Mouse (Mus musculus): ENCODE data around the gene 2010111I01Rik. TPM values are rescaled to one million over a fixed set of nuclear protein-coding genes. Genes with fewer than 3 reads are reported as not detected.

2010111I01Rik gene
- polyA plus RNA-seq, 1 experiment from 2014 or later, result 23.9 TPM

DNA sequence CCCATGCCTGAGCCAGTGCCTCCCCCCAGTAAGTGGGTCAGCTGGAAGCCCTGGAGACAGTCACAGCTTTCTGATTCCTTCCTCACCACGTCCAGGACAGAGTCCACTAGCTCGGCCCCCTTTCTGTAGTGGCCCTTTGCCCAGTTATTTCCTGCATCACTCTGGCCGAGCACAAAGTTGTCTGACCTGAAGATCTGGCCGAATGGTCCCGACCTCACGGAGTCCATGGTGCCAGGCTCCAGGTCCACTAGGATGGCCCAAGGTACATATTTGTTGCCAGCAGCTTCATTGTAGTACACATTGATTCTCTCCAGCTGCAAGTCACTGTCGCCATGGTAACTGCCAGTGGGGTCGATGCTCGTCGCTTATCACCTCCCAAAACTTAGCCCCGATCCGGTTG, 3.5 kb downstream of the 2010111I01Rik start:
- Histone ChIP-seq H3K27ac (no peak overlapping the region), H3K4me1 (peaks cover 10% of the 10 kb centered on the region), H3K27me3 (no peaks in the 10 kb centered on the region), H3K9ac (no peak overlapping the region), H3K4me3 (no peak overlapping the region), H3K4me2 (no peak overlapping the region), H3K36me3 (ENCODE audit: poor library complexity, severe bottlenecking) (no peaks in the 10 kb centered on the region), H3K9me3 (replicated peaks) (no peaks in the 10 kb centered on the region)
- ATAC-seq, result no peak
- WGBS, result 90% methylated on average over 12 of the region's 12 CpGs

DNA sequence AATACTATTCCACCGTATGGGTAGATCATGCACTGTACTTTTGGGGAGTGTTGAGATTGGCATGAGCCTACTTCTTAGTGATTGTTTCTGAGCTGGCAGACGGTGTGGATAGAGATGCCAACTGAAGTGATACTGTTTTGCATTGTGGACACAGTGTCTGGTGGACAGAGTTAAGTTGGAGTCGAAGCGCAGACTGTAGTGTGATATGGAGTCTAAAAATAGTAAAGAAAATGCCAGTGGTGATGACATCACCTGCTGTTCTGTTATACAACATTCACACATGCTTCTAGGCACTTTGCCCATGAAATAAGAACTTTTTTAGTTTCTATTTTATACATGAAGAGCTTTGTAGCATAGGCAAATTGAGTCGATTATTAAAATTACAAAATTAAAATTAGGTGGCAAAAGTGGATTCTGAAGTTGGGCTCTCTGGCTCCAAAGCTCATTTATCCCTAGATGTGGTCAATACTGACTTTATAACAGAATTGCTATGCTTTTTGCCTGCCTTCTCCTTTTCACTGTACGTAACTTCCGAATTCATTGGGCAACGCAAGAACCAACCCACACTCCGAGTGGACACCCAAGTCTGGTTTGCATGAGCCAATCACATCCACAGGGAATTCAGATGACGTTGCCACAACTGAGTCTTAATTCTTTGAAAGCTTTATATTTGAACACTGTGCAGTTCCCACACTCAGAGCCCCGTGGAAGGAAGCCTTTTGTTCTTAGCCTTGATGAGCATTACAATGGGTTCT, 6.0 kb downstream of the 2010111I01Rik start:
- ATAC-seq, result no peak
- no peaks in the 10 kb centered on the region for H3K27me3 ChIP-seq
- H3K27ac ChIP-seq, result no peak overlapping the region
- H3K9me3 ChIP-seq (replicated peaks), result no peaks in the 10 kb centered on the region
- H3K4me2 ChIP-seq, result no peak overlapping the region
- H3K4me1 ChIP-seq, result peaks cover 2% of the 10 kb centered on the region; the same call in 1 of the 2 replicates
- no peak overlapping the region for H3K9ac ChIP-seq
- H3K4me3 ChIP-seq, result no peak overlapping the region
- no peaks in the 10 kb centered on the region for H3K36me3 ChIP-seq (ENCODE audit: poor library complexity, severe bottlenecking)
- WGBS, result 82% methylated on average over 11 of the region's 11 CpGs

DNA sequence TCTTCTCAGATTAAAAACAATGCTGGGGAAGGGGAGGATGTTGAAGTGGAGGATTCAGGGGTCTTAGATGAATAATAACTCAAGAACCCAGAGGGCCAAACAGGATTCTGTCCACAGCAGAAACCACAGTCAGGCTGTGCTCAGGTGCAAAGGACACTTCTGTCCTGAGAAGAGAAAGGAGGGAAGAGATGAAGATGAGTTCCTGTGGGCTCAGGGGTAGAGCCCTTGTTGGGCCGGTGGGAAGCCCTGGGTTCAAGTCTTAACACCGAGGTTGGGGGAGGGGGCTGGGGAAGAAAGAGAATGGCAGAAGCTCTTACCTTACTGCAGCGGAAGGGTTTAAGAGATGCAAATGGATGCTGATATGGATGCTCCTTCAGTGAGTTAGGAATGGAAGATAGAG, 7.7 kb downstream of the 2010111I01Rik start:
- H3K36me3 ChIP-seq (ENCODE audit: poor library complexity, severe bottlenecking), result no peaks in the 10 kb centered on the region
- no peak overlapping the region for H3K4me2 ChIP-seq
- H3K27ac ChIP-seq, result no peak overlapping the region
- H3K27me3 ChIP-seq, result no peaks in the 10 kb centered on the region
- no peak for ATAC-seq
- no peaks in the 10 kb centered on the region for H3K9me3 ChIP-seq (replicated peaks)
- no peak overlapping the region for H3K9ac ChIP-seq
- H3K4me1 ChIP-seq, result no peaks in the 10 kb centered on the region
- H3K4me3 ChIP-seq, result no peak overlapping the region
- WGBS, result 89% methylated on average over 3 of the region's 3 CpGs

DNA sequence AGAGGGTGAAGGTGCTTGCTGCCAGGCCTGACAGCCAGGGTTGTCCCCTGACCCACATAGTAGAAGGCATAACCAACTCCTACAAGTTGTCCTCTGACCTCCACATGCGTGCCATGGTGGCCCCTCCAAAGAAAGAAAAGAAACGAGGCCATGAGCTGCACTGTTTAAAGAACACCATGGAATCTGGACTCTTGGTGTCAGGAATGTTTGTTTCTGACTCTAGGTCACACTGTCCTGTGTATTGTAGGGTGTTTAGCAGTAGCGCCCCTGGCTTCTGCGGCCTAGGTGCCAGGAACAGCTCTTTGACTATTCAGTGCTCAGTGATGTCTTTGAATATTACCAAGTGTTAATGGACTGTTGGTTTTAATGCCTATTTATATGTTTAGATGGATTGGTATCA, 8.4 kb downstream of the 2010111I01Rik start:
- 86% methylated on average over 4 of the region's 4 CpGs for WGBS
- H3K9me3 ChIP-seq (replicated peaks), result no peaks in the 10 kb centered on the region
- H3K4me2 ChIP-seq, result no peak overlapping the region
- no peak for ATAC-seq
- no peak overlapping the region for H3K27ac ChIP-seq
- H3K27me3 ChIP-seq, result no peaks in the 10 kb centered on the region
- no peak overlapping the region for H3K9ac ChIP-seq
- H3K4me1 ChIP-seq, result no peaks in the 10 kb centered on the region
- H3K36me3 ChIP-seq (ENCODE audit: poor library complexity, severe bottlenecking), result no peaks in the 10 kb centered on the region
- no peak overlapping the region for H3K4me3 ChIP-seq

DNA sequence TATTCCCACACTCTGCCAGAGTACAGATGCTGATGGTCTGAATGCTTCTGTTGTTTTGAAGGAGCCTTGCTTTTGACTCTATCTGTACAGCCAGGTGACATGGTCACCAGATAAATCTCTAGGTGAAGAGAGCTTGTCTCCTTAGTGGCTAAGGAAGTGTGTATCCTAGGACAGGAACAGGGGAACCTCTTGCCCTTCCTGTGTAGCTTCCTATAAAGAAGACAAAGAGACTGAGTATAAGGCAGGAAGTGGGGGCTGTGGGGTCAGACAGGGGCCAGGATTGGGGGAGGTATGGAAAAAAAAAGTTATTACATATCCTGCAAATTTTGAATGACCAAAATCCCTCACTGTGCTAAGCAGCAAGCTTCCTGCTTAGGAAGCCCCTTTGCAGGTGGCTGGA, 13.4 kb downstream of the 2010111I01Rik start:
- no peaks in the 10 kb centered on the region for H3K4me1 ChIP-seq
- H3K36me3 ChIP-seq (ENCODE audit: poor library complexity, severe bottlenecking), result no peaks in the 10 kb centered on the region
- no peak overlapping the region for H3K9ac ChIP-seq
- H3K4me2 ChIP-seq, result no peak overlapping the region
- no peaks in the 10 kb centered on the region for H3K27me3 ChIP-seq
- no peak overlapping the region for H3K27ac ChIP-seq
- H3K9me3 ChIP-seq (replicated peaks), result no peaks in the 10 kb centered on the region
- H3K4me3 ChIP-seq, result no peak overlapping the region
- ATAC-seq, result no peak

DNA sequence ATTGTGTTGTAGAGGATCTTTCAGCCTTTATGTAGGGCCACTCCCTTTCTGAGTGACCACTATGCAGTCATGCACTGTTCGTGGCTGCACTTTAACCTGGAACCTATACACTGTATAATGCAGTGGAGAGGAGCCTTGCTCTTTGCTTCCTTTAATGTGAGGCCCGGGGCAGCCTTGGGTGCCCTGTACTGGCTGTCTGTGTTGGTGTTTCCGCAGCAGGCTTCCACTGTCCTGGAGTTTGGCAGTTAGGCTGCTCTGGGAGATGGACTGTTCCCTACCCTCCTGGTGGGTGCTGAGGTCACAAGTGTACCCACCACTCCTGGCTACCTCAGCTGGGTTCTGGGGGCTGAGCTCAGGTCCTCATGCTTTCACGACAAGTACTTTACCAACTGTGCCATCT, 14.1 kb downstream of the 2010111I01Rik start:
- 92% methylated on average over 4 of the region's 4 CpGs for WGBS
- Histone ChIP-seq H3K4me2 (no peak overlapping the region), H3K27me3 (no peaks in the 10 kb centered on the region), H3K4me1 (no peaks in the 10 kb centered on the region), H3K27ac (no peak overlapping the region), H3K9me3 (replicated peaks) (no peaks in the 10 kb centered on the region), H3K9ac (no peak overlapping the region), H3K36me3 (ENCODE audit: poor library complexity, severe bottlenecking) (no peaks in the 10 kb centered on the region), H3K4me3 (no peak overlapping the region)
- ATAC-seq, result no peak

DNA sequence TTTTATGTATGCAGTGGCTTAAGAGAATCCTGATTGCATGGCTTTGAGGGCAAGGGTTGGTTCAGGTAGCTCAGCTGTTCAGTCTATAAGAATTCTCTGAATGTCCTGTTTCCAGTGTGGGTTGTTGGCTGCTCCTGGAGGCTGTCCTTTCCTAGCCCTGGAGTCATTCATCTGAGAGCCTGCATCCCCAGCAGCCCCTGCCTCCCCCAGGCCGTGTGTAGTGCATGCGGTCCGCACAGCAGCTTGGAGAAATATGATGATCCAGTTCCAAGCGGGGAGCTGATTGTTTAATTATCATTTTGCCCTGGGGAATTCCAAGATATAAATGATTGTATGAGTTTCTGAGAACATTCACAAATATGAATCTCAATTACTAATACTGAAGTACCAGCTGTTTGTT, 14.5 kb downstream of the 2010111I01Rik start:
- Histone ChIP-seq H3K36me3 (ENCODE audit: poor library complexity, severe bottlenecking) (no peaks in the 10 kb centered on the region), H3K4me2 (no peak overlapping the region), H3K4me1 (no peaks in the 10 kb centered on the region), H3K27me3 (no peaks in the 10 kb centered on the region), H3K4me3 (no peak overlapping the region), H3K9ac (no peak overlapping the region), H3K27ac (no peak overlapping the region), H3K9me3 (replicated peaks) (no peaks in the 10 kb centered on the region)
- WGBS, result 82% methylated on average over 4 of the region's 4 CpGs
- ATAC-seq, result no peak

DNA sequence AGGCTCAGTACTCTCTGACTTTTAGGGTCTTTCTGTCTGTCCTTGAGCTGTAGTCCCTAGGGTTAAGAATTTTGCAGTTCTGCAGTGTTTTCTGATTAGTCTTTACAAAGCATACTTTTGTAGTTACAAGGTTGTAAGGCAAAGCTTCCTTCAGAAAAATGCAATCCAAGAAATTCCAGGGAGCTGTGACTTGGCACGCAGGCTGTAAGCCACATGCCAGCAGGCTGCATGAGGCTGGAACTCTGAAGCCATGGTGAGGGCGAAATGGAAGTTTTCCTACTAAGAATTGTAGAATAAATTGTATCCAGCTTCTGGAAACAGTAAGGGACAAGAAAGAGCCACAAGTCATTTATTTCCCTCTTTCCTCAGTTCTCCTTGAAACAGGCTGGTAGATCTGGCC, 15.4 kb downstream of the 2010111I01Rik start:
- H3K27me3 ChIP-seq, result no peaks in the 10 kb centered on the region
- H3K27ac ChIP-seq, result no peak overlapping the region; the same call in 1 of the 2 replicates
- no peaks in the 10 kb centered on the region for H3K4me1 ChIP-seq
- no peak overlapping the region for H3K4me3 ChIP-seq
- 89% methylated on average over 2 of the region's 2 CpGs for WGBS
- no peak for ATAC-seq
- no peak overlapping the region for H3K9ac ChIP-seq
- H3K36me3 ChIP-seq (ENCODE audit: poor library complexity, severe bottlenecking), result no peaks in the 10 kb centered on the region
- H3K9me3 ChIP-seq (replicated peaks), result no peaks in the 10 kb centered on the region
- H3K4me2 ChIP-seq, result no peak overlapping the region

DNA sequence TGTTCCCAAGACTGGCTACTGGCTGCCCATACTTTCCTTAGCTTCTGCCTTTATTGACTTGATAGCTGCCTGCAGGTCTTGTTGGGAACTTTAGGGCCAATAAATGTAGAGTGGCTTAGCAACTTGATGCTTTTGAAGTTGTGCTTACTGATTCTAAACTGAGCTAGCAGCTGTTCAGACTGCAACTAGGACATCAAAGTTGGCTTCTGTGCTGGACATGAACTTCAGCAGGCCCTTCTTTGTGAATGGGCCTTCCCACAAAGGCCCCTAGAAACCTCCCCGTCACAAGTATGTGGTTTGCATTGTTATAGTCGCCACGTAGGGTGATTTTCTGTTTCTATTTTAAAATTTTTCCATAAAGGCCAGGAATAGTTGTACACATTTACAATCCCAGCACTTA, 19.8 kb downstream of the 2010111I01Rik start:
- Histone ChIP-seq H3K27me3 (no peaks in the 10 kb centered on the region), H3K27ac (no peak overlapping the region), H3K9ac (no peak overlapping the region), H3K4me1 (no peaks in the 10 kb centered on the region), H3K36me3 (ENCODE audit: poor library complexity, severe bottlenecking) (no peaks in the 10 kb centered on the region), H3K4me2 (no peak overlapping the region), H3K4me3 (no peak overlapping the region), H3K9me3 (replicated peaks) (no peaks in the 10 kb centered on the region)
- no peak for ATAC-seq
- 84% methylated on average over 3 of the region's 3 CpGs for WGBS

DNA sequence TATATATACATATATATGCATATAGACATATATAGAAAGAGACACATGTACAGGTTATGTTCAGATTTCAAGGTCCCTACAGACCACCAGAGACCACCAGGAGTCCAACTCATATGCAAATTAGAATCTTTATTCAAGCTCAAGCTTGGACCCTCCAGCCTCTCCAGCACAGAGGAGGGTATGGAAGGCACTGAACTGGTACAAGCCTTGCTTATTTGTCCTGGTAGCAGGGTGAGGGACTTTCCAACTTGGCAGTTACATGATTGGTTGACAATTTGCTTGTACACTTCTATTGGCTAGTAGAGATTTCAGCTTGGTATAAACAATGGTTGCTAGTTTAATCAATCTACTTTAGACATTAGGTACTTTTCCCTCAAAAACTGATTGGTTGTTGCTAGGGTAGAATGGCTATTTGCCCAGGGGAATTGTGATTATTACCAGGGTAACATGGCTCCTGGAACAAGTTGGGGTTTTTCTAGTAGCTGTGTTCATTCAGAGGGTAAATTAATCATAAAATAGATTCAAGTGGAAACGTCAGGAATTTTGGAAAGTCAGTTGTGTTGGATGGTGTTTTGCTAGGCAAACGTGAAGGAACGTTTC, 25.3 kb downstream of the 2010111I01Rik start:
- ATAC-seq, result no peak
- no peak overlapping the region for H3K9ac ChIP-seq
- WGBS, result 86% methylated on average over 3 of the region's 3 CpGs
- H3K4me1 ChIP-seq, result no peaks in the 10 kb centered on the region
- no peaks in the 10 kb centered on the region for H3K27me3 ChIP-seq
- H3K4me2 ChIP-seq, result no peak overlapping the region
- no peaks in the 10 kb centered on the region for H3K36me3 ChIP-seq (ENCODE audit: poor library complexity, severe bottlenecking)
- no peaks in the 10 kb centered on the region for H3K9me3 ChIP-seq (replicated peaks)
- no peak overlapping the region for H3K4me3 ChIP-seq
- H3K27ac ChIP-seq, result no peak overlapping the region

DNA sequence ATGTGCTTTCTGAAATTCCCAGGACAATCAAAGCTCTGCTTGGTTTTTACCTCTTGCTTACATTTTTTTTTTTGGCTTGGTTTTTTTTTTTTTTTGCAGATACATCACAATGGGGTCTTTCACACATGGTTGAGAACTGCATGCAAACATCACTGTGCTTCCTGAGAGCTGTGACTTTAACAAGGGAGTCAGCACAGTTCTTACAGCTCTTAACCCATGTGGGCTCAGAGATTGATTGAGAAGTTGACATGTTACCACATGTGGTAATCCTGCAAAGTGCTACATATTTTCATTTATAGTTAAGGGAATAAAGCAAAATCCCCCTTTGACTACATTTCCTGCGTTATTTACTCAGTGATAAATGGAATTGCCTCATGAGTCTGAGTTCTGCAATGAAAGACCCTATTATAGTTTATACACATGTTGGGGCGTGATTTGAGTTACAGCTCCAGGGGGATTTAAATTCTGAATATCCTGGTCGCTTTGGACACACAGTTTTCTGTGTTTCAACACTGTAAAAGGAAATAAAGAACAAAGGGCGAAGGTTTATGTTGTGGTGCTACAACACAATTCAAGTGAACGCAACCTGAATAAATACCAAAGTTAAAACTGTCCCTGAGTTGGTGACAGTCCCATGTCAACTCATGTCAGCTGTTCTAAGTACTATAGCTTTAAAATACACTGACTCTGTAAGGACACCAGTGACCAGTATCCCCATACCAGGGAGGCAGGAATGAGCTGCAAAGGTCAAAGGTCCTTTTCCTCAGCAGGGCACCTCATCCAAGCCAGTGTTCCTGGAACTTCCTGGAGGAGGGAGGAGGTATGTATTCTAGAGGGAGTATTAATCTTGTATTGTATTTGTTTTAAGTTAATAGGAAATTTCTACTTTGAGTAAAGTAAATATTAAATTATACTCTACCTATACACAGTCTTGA, 29.1 kb downstream of the 2010111I01Rik start:
- 82% methylated on average over 5 of the region's 5 CpGs for WGBS

DNA sequence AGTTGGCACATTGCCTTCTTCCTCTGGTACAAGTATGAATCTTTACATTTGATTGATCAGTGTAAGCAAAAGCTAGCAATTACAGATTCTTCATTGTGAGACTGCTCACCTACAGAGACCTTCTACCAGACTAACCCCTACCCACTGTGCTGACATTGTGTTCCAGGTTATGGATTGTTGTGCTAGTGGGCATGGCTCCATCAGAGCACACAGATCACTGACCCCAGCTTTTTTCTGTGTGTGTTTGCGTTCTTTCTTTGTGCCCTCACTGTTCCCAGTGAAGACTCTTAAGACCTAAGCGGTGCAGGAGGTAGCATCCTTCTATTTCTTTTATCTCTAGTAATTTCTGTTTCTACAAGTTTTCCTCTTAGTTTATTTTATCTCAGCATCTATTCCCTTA, 32.1 kb downstream of the 2010111I01Rik start:
- Histone ChIP-seq H3K4me2 (no peak overlapping the region), H3K4me3 (no peak overlapping the region), H3K36me3 (ENCODE audit: poor library complexity, severe bottlenecking) (no peaks in the 10 kb centered on the region), H3K27ac (no peak overlapping the region), H3K9ac (no peak overlapping the region), H3K9me3 (replicated peaks) (no peaks in the 10 kb centered on the region), H3K27me3 (no peaks in the 10 kb centered on the region), H3K4me1 (no peaks in the 10 kb centered on the region)
- ATAC-seq, result no peak
- 86% methylated on average over 2 of the region's 2 CpGs for WGBS

More for the DNA sequence above, 29.1 kb downstream of the 2010111I01Rik start:
- Histone ChIP-seq H3K4me1 (no peaks in the 10 kb centered on the region), H3K27ac (no peak overlapping the region), H3K36me3 (ENCODE audit: poor library complexity, severe bottlenecking) (no peaks in the 10 kb centered on the region), H3K9ac (no peak overlapping the region), H3K4me3 (no peak overlapping the region), H3K27me3 (no peaks in the 10 kb centered on the region), H3K9me3 (replicated peaks) (no peaks in the 10 kb centered on the region), H3K4me2 (no peak overlapping the region)
- no peak for ATAC-seq
